Mouse (Mus musculus) naive thymus-derived CD4-positive, alpha-beta T cell, adult 5 months (primary cell): ENCODE data around the gene Mchr1. TPM values are rescaled to one million over a fixed set of nuclear protein-coding genes. Genes with fewer than 3 reads are reported as not detected.

Experiments
- polyA plus RNA-seq: library from polyadenylated mRNA; unstranded; fragments of 100-300 nt; shearing (Covaris generic); gene quantifications from one replicate; pipeline ENCODE4 v1.2.1, GENCODE M21; 2017

The Mchr1 gene
- not detected for polyA plus RNA-seq

DNA sequence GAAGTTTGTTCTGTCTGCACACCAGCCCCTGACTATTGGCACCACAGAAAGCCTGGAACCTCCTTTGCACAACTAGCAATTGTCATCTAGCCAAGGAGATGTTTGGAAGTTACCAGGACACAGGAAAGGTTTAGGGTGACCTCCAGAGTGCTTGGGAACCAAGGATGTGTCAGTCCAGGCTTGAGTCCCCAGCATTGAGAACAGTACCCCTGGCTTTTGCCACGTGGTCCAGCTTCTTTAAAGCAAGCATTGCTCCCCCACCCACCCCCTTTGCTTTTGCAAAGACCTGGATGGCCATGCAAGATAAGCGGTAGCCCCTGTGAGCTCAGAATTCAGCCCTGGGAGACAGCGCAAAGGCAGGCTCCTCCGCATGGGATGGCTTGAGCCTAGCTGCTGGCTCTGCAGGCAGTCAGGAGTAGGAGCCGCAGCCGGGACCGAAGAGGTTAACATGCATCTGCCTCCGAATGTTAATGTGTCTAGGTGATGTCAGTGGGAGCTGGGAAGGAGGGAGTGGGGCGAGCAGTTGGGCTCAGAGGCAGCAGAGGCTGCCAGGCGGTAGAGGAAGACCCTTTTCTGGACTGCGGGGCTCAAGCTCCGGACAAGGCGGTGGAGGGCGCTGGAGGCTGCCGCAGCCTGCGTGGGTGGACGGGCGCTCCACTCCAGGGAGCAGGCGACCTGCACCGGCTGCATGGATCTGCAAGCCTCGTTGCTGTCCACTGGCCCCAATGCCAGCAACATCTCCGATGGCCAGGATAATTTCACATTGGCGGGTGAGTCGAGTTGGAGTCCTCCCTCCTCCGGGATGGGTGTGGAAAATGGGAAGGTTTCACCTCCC, at the start of gene Mchr1:
Gene Mchr1, plus strand, starts transcription at position 414 of the 835 bp plus-strand sequence.

DNA sequence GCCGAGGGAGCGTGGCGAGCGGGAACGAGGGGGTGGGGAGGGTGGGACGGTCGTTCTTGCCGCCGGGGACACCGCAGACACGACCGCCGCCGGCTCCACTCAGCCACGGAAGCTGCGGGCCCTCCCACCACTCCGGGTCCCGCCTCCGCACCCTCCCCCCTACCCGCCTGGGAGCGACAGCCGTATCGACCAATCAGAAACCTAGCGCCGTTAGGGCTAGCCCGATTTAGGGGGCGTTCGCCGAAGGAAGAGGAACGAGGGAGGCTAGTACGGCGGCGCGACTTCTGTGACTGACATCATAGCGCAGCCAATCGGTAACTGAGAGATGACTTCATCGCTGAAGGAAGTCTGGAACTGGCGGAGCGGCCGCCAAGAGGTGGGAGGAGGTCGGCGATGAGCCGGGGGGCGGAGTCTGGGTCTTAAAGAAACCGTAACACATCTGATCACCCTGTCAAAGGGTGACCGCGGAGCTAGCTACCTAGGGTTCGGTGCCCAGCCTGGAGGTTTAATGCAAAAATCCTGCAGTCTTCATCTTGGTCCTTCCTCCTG, 44.6 kb upstream of the Mchr1 start, which contains the start of gene Mrtfa:
Gene Mrtfa, minus strand, starts transcription at position 128 of the 549 bp plus-strand sequence.

Other genes with a start within 250 kb of the Mchr1 start
- gene Mrtfa, start 44.7 kb upstream of the Mchr1 start, polyA plus RNA-seq: 108 TPM
- gene Slc25a17, start 125.3 kb downstream of the Mchr1 start, polyA plus RNA-seq: 49.7 TPM
- 107 TPM for gene St13, start 164.6 kb downstream of the Mchr1 start, polyA plus RNA-seq
- 9.6 TPM for gene Xpnpep3, start 164.6 kb downstream of the Mchr1 start, polyA plus RNA-seq
- gene Dnajb7, start 172.8 kb downstream of the Mchr1 start, polyA plus RNA-seq: 0.76 TPM
- gene Rbx1, start 230.8 kb downstream of the Mchr1 start, polyA plus RNA-seq: 278 TPM